In genomic region chr10:15392027-15392816, GRCm38 (mm10) we compare ENCODE assay signal across 8 mouse cellular contexts.
DNase-seq lines count a peak whose midpoint lies in the region; ATAC-seq and TF ChIP-seq lines count a peak whose summit lies in the region.
"Had no signal": no experiment of that assay in that cellular context is flagged by ENCODE, and none has a peak within 500 bp of the region (broad histone marks: within the 10 kb centered on the region; RNA-seq: fewer than 3 reads in every experiment).

No protein-coding gene starts in this region.

- no peaks in the 10 kb centered on the region for H3K36me3 ChIP-seq in kidney, embryonic 15.5 days

- CTCF ChIA-PET in Patski (lab: Charles Lee) = interaction anchor here (1.5 kb wide), 1 partner anchor 10 kb away, joined by 3 read pairs; no protein-coding TSS in a partner anchor

- H3K27ac ChIP-seq in kidney, embryonic 15.5 days = 0 out of 2 replicates have a peak overlapping the region, but pooled peaks have one; percentile 51

- in situ Hi-C loops in Patski (cut with MboI; ENCODE audit: low pct_unique_long_range_greater_than_20kb) = no loop called here

- 53% methylated on average over 5 of the region's 5 CpGs for WGBS in kidney, embryonic 15.5 days

- no peaks in the 10 kb centered on the region for H3K27me3 ChIP-seq in kidney, embryonic 15.5 days
- H3K27me3 ChIP-seq in Patski = no peaks in the 10 kb centered on the region

- no peaks in the 10 kb centered on the region for H3K4me1 ChIP-seq in kidney, embryonic 15.5 days

- no peaks in the 10 kb centered on the region for H3K9me3 ChIP-seq in kidney, embryonic 15.5 days (replicated peaks)

- no peak for ATAC-seq in kidney, embryonic 15.5 days (replicated peaks; ENCODE audit: low FRiP score)
- no peak for ATAC-seq in Patski

- no peak for TF ChIP-seq CTCF in Patski (IDR thresholded peaks at IDR 0.05)

- no peak overlapping the region for H3K9ac ChIP-seq in kidney, embryonic 15.5 days

- H3K4me3 ChIP-seq in kidney, embryonic 15.5 days (replicated peaks) = no peak overlapping the region

- POLR2A ChIA-PET in Patski (lab: Charles Lee) = no interaction called here

- DNase-seq in kidney, adult 18-20 months = no peak
- peak; percentile 10 for DNase-seq in Patski (ENCODE audit: low read depth, low spot score)
- DNase-seq in fibroblast of lung, adult 2 months (ENCODE audit: low read depth) = peak; percentile 44
- peak; percentile 0 for DNase-seq in lung, postnatal 36 days
- no peak for DNase-seq in layer of hippocampus, adult 9-10 months (ENCODE audit: low spot score)
- DNase-seq in natural killer cell, adult 2 months (ENCODE audit: low spot score in 2 of 2) = no peak
- DNase-seq: cerebellum, adult 8-10 months had no signal

- no peak overlapping the region for H3K4me2 ChIP-seq in kidney, embryonic 15.5 days

Comparison
In these comparisons a context has a peak if more than half of its experiments do, and no peak if none do; other contexts are left out.
1. DNase-seq: peak in Patski (single experiment), fibroblast of lung, adult 2 months (single experiment) and lung, postnatal 36 days (single experiment); none in kidney, adult 18-20 months (single experiment), layer of hippocampus, adult 9-10 months (single experiment) and natural killer cell, adult 2 months (0 of 2).